Mouse (Mus musculus) fat pad, adult 2 months (tissue): ENCODE results near the gene Tmem117.

Source experiments
- DNase-seq: peaks from one replicate; pipeline ENCODE4 v3.0.0-alpha.2; 2011; ENCODE audit warnings: low read depth, low spot score; ENCODE audit errors: extremely low read depth

Gene Tmem117

GRCm38 (mm10) chr15:94628830-94629601 is at the start of gene Tmem117:
Tmem117 (plus strand) TSS chr15:94629232.
- DNase-seq = no peak

- DNase-seq = no peak
These were observed 46.9 kb upstream of the Tmem117 start for GRCm38 (mm10) chr15:94582000-94582593.

GRCm38 (mm10) chr15:94583153-94583552 is 45.9 kb upstream of the Tmem117 start:
- DNase-seq = no peak

DNA sequence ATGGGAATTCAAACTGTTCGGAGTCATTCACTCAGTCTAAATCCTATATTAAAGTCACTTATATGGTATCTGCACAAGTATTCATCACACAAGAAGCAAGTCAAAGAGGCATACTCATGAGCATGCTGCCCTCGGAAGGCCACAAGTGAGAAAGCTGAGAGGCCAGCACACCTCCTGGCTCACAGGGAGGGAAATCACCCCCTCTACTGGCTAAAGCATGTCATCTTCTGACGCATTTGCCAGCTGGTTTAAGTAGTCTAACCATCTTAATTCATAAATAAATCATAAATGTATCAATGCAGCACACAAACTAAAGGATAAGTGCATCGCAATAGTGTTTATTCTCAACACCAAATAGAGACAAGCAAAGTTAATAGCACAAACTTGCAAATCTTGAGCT is 44.3 kb upstream of the Tmem117 start:
- DNase-seq = no peak

GRCm38 (mm10) chr15:94587826-94588715 is 41.0 kb upstream of the Tmem117 start:
- no peak for DNase-seq

DNA sequence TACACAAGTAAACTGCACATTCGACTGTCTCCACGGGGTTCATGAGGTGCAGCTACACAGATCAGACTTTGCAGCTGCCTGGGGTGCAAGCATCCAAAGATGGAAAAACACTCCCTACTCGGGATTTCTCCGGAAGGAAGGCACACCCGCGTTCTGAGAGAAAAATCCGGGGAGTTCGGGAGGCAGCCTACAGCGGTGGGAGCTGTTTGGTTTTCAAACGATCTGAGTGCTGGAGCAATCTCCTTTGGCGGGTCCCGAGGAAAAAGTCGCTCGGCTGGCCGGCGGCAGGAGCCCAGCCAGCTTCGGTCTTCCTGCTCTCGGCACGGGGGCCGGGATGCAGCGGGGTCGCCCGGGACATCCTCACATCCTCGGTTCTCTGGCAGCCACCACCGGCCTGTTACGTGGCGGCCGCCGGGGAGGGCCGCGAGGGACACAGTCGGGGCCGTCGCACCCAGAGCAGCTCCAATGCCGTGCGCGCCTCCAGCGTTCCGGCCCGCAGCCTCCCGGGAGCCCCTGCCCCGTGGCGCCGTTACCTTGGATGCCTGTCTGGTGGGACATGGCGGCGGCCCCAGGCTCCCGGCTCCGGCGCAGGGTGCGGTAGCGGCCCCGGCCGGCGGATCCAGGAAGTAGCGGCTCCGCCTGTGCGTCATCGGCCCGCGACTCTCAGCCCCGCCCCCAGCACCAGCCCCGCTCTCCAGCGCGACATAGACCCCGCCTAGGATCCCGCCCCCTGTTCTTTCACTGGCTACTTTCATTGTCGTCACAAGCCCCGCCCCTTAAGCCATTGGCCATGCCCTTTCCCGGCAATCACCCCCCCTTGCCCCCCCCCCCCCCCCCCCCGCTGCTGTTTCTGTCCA is 39.6 kb upstream of the Tmem117 start, which contains the start of gene Twf1:
Gene Twf1, minus strand, starts transcription at position 671 of the 857 bp plus-strand sequence.
- peak; percentile 37 for DNase-seq

DNA sequence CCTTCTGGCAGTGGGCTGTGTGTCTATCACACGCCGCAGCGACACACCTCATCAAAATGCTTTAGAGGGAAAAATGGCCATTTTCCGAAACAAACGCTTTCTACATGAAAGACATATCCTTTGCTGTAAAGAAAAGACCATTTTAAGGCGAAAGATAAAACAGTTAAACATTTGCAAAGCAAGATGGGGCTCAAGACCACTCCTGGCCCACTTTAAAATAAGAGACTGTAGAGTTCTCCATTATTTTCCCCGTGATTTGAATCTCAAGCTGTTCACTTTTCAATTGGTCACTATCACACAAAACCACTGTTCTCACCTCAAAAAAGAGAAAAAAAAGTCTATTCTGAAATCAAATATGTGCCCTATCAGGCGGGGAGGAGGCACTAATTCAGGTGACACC is 38.9 kb upstream of the Tmem117 start:
- DNase-seq = no peak

GRCm38 (mm10) chr15:94591356-94591755 is 37.7 kb upstream of the Tmem117 start:
- no peak for DNase-seq

DNA sequence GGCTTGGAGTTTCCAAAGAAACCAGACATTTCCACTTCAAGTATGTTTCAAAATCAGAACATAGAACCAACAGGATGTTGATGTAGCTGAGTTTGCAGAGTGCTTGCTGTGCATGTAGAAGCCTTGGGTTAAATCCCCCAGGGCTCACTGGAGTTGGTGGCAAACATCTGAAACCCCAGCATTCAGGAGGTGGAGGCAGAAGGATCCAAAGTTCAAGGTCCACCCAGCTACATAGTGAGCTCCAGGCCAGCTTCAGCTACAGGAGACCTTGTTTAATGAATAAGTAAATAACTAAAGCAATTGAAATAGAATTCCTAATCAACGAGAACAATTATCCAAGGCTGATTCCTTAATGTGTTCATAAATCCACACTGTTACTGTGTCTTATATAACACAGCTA is 35.4 kb upstream of the Tmem117 start:
- DNase-seq = no peak

GRCm38 (mm10) chr15:94600145-94600707 is 28.8 kb upstream of the Tmem117 start:
- no peak for DNase-seq

DNA sequence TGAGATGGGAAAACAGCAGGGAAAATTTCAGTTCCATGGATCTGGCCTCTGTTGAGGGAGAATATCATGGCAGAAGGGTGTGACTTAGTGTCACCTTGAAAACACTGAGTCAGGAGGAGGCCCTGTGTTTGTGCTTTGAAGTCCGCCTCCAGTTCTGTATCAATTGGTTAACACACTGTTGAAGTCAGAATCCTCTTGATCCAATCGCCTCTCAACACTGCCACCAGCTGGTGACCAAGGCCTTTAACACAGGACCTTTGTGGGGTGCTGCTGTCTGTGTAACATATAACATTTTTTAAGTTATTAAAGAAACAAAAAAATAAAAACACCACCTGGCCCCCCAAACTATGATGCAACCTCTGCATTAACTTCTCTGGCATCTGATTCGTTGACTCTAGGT is 27.7 kb upstream of the Tmem117 start:
- no peak for DNase-seq

DNA sequence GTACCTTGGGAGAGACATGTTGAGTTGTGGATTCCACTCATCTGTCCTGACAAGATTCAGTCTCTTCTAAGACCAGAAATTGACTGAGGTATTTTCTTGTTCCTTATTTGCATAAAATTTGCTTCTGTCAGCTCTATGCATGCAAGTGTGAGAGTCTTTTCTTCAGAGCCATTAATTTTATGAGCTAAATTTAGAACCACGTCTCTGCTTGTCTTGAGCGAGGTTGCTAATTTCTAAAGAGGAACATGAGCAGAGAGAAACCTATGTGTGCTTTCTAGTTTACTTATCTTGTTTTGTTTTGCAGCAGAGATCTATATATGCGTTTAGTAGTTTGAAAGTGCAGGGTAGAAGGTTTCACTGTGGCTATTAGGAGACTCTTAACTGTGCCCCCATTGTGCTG is 26.6 kb upstream of the Tmem117 start:
- DNase-seq = no peak

- DNase-seq = no peak
These were observed 21.3 kb upstream of the Tmem117 start for GRCm38 (mm10) chr15:94607768-94608167.

- DNase-seq = no peak
These were observed 13.0 kb upstream of the Tmem117 start for GRCm38 (mm10) chr15:94616036-94616435.

DNA sequence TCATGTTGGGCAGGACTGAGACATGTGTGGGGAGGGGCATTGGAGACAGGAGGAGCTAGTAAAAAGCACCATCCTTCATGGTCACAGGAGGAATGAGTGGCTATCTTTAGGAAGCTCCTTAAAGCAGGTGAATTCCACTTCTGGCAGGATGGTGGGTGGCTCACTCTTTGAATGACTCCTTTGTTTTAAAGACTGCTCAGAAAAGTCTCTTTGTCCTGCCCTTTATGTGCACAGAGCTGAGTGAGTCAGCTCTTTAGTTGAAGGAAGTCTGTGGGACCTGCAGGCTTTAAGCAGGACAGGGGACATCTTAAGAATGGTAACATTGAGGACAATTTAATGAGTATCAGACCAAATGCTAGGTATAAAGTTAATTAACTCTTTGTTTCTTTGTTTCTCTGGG is 8.1 kb upstream of the Tmem117 start:
- no peak for DNase-seq

DNA sequence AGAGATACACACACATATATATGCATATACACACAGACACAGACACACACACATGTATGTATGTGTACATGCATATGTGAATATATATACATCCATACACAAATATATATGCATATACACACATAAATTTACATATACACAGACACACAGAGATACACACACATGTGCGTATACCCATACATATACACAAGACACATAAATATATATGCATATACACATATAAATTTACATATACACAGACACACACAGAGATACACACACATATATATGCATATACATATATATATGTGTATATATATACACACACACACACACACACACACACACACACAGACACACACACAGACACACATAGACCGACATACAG is 586 bp upstream of the Tmem117 start:
- DNase-seq = no peak

- DNase-seq = no peak
These were observed 1.5 kb downstream of the Tmem117 start for GRCm38 (mm10) chr15:94630553-94630952.

DNA sequence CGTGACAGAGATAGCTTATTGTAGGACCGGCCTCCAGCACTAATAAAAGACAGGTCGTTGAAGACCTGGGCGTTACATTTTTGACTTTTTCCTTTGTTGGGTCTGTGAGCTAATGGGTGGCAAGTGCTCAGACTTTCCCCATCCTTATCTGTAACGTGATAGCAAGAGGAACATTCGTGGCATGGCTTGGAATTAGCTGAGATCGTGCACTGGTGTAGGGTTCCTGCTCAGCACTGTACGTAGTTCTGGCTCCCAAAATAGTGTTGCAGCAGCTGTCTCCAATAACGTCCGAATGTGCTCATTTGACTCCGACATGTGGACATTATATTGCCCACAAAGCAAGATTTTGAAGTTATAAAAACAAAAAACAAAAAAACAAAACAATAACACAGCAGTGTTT is 5.5 kb downstream of the Tmem117 start:
- no peak for DNase-seq

- no peak for DNase-seq
These were observed 9.2 kb downstream of the Tmem117 start for GRCm38 (mm10) chr15:94638207-94638606.

DNA sequence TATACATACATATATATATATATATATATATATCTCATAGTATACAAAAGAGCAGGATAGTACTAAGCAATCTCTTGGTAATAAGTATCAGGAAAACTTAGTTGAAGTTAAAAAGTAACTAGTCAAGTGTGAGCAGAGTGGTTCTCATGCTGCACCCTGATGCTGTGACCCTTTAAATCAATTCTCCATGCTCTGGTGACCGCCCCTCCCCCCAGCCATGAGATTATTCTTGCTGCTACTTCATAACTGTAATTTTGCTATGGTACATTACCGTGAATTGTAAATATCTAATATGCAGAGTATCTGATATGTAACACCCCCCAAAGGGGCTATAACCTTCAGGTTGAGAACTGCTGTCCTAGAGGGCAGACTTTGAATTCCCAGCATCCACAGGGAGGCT is 10.1 kb downstream of the Tmem117 start:
- no peak for DNase-seq
